Mouse (Mus musculus) intestine, embryonic 14.5 days (tissue): Measurements from ENCODE around the gene Ank. TPM values are rescaled to one million over a fixed set of nuclear protein-coding genes. Genes with fewer than 3 reads are reported as not detected.

Source experiments
- ATAC-seq: fragments of 200-750 bp; cut with Nextera tagmentation; replicated peaks from 2 replicates; pipeline ENCODE4 v1.8.0; 2017; ENCODE audit warnings: low read depth, moderate number of reproducible peaks, moderate TSS enrichment, moderate library complexity; ENCODE audit not compliant: low FRiP score, low TSS enrichment
- DNase-seq: peaks from one replicate; pipeline ENCODE4 v3.0.0-alpha.2; 2018; ENCODE audit warnings: low spot score
- H3K27ac ChIP-seq: fragments of 300-500 bp; sonication (generic); 2 replicates; pipeline ENCODE4 v1.5.1; 2014; ENCODE audit warnings: low read depth, mild to moderate bottlenecking, control low read depth
- H3K27me3 ChIP-seq: fragments of 300-500 bp; sonication (generic); replicated peaks from 2 replicates; pipeline ENCODE4 v1.6.1; 2014; ENCODE audit warnings: low read length, control low read depth; ENCODE audit not compliant: control insufficient read depth, insufficient read depth
- H3K36me3 ChIP-seq: fragments of 300-500 bp; sonication (generic); 2 replicates; pipeline ENCODE4 v1.6.1; 2014; ENCODE audit warnings: low read length, control low read depth; ENCODE audit not compliant: control insufficient read depth, insufficient read depth
- H3K4me1 ChIP-seq: fragments of 300-500 bp; sonication (generic); replicated peaks from 2 replicates; pipeline ENCODE4 v1.6.1; 2014; ENCODE audit warnings: low read length, control low read depth, mixed read lengths; ENCODE audit not compliant: control insufficient read depth, insufficient read depth
- H3K4me2 ChIP-seq: fragments of 300-500 bp; sonication (generic); 2 replicates; pipeline ENCODE4 v1.6.1; 2014; ENCODE audit warnings: low read length
- H3K4me3 ChIP-seq: fragments of 300-500 bp; sonication (generic); 2 replicates; pipeline ENCODE4 v1.5.1; 2014; ENCODE audit warnings: low read depth, low read length, control low read depth, mixed read lengths
- H3K9ac ChIP-seq: fragments of 300-500 bp; sonication (generic); 2 replicates; pipeline ENCODE4 v1.6.1; 2014; ENCODE audit warnings: mild to moderate bottlenecking, low read length
- H3K9me3 ChIP-seq: fragments of 300-500 bp; sonication (generic); 2 replicates; pipeline ENCODE4 v1.6.1; 2016; ENCODE audit warnings: low read length, control low read depth; ENCODE audit not compliant: control insufficient read depth
- WGBS: fragments of 180-500 bp; shearing (Covaris S2); extraction: QIAGEN DNeasy Blood & Tissue Kit; methylation state at CpG from one replicate; pipeline ENCODE4 v1.1.7; 2014; 5-methylcytosine and 5-hydroxymethylcytosine counted together
- polyA plus RNA-seq: library from polyadenylated mRNA; unstranded; fragments of >200 nt; fragmentation: Nextera tagmentation; extraction: Ambion mirVana; gene quantifications from 2 replicates; pipeline ENCODE4 v1.2.1, GENCODE M21; 2014

Gene Ank
- polyA plus RNA-seq, 1 experiment from 2014 or later, result 16.5 TPM

DNA sequence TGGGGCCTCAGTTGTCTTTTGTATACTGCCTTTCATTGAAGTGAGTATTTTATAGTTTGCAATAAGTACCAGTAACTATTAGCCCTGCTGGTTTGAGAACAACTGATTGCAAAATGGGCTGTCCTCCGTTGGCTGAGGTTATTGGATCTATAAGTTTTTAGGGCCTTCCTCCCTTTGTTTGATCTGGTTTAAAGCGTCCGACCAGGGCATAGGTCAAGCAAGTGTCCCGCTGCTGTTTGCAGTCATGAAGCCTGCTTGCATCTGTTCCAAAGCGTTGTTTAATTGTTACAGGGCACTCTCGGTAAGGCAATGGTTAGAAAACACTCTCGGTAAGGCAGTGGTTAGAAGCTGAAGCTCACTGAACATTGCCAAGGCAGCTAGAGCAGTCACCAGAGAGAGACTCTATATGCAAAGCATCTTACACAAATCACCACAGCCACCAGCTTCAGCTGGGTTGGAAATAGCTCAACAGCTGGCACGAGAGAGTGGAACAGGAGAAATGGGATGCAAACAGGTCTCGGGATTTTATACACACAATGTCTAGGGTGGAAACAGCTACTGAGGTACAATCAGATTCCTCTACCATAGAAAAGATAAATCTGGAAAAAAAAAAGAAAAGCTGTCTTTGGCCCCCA lies 84.0 kb downstream of the Ank start:
- Histone ChIP-seq H3K27ac (no peak overlapping the region), H3K9ac (no peak overlapping the region), H3K9me3 (no peaks in the 10 kb centered on the region), H3K27me3 (no peaks in the 10 kb centered on the region), H3K36me3 (no peaks in the 10 kb centered on the region), H3K4me3 (no peak overlapping the region), H3K4me1 (no peaks in the 10 kb centered on the region), H3K4me2 (no peak overlapping the region)
- ATAC-seq (no peak), DNase-seq (no peak)
- WGBS, result 54% methylated on average over 9 of the region's 9 CpGs

DNA sequence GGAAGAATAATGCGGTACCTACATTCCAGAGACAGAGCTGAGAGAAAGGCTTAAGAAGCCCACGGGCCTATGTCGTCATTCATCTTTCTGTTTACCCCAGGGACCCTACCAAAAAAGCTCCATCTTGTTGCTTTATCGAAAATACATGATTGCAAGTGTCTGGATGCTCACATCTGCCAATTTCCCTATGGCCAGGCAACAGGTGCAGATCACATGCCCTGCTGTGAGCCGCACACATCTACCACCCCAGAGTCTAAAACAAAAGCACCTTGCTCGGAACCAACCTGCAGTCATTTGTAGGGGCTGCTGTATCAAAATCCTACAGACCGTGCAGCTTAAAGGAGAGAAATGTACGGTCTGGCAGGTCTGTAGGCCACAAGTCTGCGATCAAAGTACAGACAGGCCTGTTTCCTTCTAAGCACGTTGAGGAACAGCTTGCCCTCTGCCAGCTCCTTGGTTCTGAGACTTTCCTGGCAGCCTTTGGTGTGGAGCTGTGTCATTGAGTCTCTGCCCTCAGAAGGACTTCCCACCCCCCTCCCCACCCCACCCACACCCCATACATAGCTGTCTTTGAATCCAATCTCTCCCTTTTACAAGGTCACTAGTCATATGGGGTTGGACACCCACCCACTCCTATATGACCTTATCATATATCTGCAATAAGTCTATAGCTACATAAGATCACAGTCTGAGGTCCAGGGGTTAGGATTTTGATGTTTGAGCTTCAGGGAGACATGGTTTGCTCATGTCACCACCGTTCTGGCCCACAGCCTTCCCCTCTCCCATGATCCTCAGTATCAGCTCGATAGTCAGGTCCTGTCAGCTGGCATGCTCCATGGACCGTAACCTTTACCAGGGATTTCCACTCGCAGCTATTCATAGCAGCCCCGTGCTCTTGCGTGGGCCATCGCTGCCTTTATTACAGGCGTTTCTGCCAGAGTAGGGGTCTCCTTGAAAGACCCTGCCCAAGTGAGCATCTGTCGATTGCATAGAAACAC lies 84.9 kb downstream of the Ank start:
- ATAC-seq (no peak), DNase-seq (no peak)

DNA sequence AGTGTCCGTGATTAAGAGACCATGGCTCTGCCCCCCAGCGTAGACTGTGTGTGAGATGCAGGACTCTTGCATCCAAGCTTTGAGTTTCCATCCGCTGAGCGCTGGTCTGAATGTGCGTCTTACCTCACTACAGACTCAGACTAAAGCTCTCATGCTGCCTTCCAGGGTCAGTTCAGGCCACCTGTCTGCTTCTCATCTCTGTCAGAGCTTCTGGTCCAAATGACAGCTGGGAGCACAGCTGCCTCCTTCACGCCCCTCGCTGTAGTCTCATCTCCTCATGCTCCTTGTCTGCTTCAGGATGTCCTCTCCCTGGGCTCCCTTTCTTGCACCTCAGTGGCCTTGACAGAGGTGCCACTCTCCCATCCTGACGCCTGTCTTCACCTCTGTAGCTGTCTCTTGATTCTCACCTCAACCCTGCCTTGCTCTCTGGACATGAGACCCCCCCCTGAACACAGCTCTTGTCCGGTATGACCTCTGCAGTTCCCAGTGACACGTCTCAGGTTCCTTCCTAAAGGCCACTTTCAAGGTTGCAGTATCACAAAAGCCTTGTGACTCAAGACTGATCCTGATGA lies 85.7 kb downstream of the Ank start:
- 52% methylated on average over 10 of the region's 10 CpGs for WGBS
- Histone ChIP-seq H3K27me3 (no peaks in the 10 kb centered on the region), H3K4me1 (no peaks in the 10 kb centered on the region), H3K27ac (no peak overlapping the region), H3K9me3 (no peaks in the 10 kb centered on the region), H3K36me3 (no peaks in the 10 kb centered on the region), H3K4me2 (no peak overlapping the region), H3K4me3 (no peak overlapping the region), H3K9ac (no peak overlapping the region)
- DNase-seq (no peak), ATAC-seq (no peak)

More for the DNA sequence above, 84.9 kb downstream of the Ank start:
- Histone ChIP-seq H3K27me3 (no peaks in the 10 kb centered on the region), H3K27ac (no peak overlapping the region), H3K9ac (no peak overlapping the region), H3K9me3 (no peaks in the 10 kb centered on the region), H3K4me1 (no peaks in the 10 kb centered on the region), H3K36me3 (no peaks in the 10 kb centered on the region), H3K4me3 (no peak overlapping the region), H3K4me2 (no peak overlapping the region)
- 85% methylated on average over 19 of the region's 19 CpGs for WGBS

DNA sequence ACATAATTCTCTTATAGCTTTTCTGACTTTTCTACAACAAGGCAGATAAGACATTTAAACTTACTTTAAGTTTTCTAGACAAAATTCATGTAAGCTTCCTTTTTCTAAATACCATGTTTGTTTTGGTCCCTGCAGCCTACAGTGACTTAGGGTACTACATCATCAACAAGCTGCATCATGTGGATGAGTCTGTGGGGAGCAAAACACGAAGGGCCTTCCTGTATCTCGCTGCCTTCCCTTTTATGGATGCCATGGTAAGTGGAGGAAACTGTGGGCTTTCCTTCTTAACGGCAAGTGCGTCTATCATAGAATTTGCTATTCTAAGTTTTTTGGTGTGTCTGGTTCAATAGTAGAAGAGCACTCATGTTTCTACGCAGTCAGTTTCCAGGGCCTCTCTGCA lies 87.1 kb downstream of the Ank start:
- Histone ChIP-seq H3K9ac (no peak overlapping the region), H3K27ac (no peak overlapping the region), H3K36me3 (no peaks in the 10 kb centered on the region), H3K4me3 (no peak overlapping the region), H3K4me1 (no peaks in the 10 kb centered on the region), H3K4me2 (no peak overlapping the region), H3K27me3 (no peaks in the 10 kb centered on the region), H3K9me3 (no peaks in the 10 kb centered on the region)
- ATAC-seq (no peak), DNase-seq (no peak)
- 88% methylated on average over 5 of the region's 5 CpGs for WGBS

DNA sequence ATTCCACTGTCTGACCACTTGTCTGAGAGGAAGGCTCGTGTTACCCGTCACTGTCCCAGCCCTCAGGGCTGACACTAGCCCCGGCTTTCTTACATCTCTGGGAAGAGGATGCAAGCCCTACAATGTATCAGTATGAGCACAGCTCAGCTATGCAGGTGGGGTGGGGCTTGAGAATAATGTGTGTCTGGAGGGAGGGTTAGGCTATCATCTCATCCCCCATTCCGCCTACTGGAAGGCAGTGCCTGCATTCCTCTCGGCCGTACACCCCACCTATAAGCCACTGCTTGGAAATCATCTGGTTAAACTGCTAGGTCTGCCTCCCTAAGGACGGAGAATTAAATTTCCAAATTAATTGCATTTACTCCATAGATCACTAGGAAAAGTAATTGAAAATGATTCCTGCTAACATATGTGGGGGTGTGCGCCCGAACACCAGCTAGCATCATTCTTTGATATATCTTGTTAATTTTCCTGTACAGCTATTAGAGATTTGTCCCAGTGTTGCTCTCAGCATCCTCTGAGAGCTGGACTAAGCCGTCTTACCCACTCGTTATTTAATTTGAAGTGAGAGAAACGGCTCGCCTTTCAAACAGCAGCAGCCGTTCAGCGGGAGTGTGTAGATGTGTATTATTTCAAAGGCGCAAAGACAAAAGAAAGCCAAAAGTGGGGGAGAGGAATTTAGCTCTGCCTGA lies 92.1 kb downstream of the Ank start:
- WGBS, result 69% methylated on average over 16 of the region's 16 CpGs
- DNase-seq (no peak), ATAC-seq (no peak)
- H3K9me3 ChIP-seq, result no peaks in the 10 kb centered on the region
- H3K27ac ChIP-seq, result no peak overlapping the region
- H3K4me1 ChIP-seq, result no peaks in the 10 kb centered on the region
- H3K9ac ChIP-seq, result no peak overlapping the region
- no peak overlapping the region for H3K4me3 ChIP-seq
- no peaks in the 10 kb centered on the region for H3K36me3 ChIP-seq
- no peak overlapping the region for H3K4me2 ChIP-seq
- no peaks in the 10 kb centered on the region for H3K27me3 ChIP-seq

DNA sequence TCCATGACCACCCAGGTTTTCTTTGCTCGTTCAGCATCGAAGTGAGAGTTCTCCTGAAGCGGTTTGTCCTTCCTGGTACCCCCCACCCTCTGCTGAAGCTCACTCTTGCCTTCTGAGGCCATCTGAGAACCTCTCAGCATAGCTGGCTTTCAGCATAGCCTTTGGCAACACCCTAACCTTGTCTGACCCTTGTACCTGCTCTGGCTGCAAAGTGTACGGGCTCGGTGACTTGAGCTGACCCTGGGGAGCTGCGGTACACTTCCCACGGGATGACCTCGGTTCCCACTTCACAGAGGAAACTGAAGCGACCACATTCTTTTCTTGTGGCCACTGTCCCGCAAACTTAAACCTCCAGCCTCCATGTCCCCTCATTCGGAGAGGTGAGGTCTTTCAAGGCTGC lies 93.8 kb downstream of the Ank start:
- no peak for DNase-seq
- Histone ChIP-seq H3K36me3 (no peaks in the 10 kb centered on the region), H3K9me3 (no peaks in the 10 kb centered on the region), H3K4me2 (no peak overlapping the region), H3K9ac (no peak overlapping the region), H3K4me3 (no peak overlapping the region), H3K27ac (no peak overlapping the region), H3K4me1 (no peaks in the 10 kb centered on the region), H3K27me3 (no peaks in the 10 kb centered on the region)
- WGBS, result 76% methylated on average over 11 of the region's 11 CpGs
- no peak for ATAC-seq

DNA sequence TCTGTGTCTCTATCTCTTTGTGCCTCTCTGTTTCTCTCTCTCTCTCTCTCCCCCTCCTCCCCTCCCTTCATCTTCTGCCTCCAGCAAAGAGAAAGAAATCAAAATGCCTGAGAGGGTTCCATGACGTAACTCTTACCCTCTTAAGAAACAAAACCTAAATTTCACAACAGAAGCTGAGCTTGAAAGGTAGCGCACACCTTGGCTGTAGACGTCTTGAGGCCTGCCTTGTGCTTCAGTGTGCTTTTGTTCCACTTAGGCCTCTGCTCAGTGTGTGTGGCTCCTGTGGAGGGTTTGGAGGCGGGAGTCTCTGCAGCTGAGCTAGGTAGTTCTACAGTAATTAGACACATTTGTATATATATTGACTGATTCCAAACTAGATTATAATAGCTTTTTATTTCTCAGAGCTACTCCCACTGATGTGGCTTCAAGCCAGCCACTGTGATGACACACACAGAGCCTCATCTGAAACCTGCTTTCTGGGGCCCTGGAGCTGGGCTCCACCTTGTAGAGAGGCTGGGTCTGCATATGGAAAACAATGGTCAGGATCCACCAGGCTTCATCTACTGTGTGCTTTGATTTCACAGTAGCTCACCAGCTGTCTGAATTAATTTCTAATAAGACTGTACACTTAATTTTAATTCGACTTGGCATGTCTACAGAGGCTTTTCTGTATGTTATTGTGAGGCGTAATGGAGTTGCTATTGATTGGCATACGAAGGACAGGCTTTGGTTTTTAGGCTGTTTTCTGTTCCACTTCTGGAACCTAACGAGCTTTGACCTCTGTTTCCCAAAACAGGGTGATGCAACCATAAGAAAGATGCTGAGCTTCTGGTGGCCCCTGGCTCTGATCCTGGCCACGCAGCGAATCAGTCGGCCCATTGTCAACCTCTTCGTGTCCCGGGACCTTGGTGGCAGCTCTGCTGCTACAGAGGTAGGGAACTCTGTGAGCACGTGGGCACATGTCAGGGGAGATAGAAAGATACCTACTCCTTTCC lies 97.9 kb downstream of the Ank start:
- ATAC-seq, result no peak
- DNase-seq, result no peak
- Histone ChIP-seq H3K27ac (no peak overlapping the region), H3K4me1 (no peaks in the 10 kb centered on the region), H3K9ac (no peak overlapping the region), H3K36me3 (no peaks in the 10 kb centered on the region), H3K9me3 (no peaks in the 10 kb centered on the region), H3K4me3 (no peak overlapping the region), H3K4me2 (no peak overlapping the region), H3K27me3 (no peaks in the 10 kb centered on the region)
- WGBS, result 90% methylated on average over 14 of the region's 14 CpGs
